Mouse (Mus musculus) Patski (cell line): ENCODE measurements around the gene Zfp697. TPM values are rescaled to one million over a fixed set of nuclear protein-coding genes. Genes with fewer than 3 reads are reported as not detected.
A peak's percentile ranks its signal among the peaks of the same experiment; 100 is the strongest.

Source experiments
- ATAC-seq: fragments of 100-300 bp; one replicate; pipeline ENCODE4 v1.8.0; 2021
- CTCF ChIA-PET: fragments of 350-600 bp; sonication (Branson Sonifier 250); formaldehyde crosslinking; loops from one replicate; lab custom pipeline; 2022; ENCODE audit warnings: inconsistent platforms; lab: Charles Lee
- POLR2A ChIA-PET: fragments of 350-600 bp; sonication (Branson Sonifier 250); formaldehyde crosslinking; loops from one replicate; lab custom pipeline; 2022; ENCODE audit warnings: antibody characterized with exemption, inconsistent platforms; lab: Charles Lee
- DNase-seq: peaks from one replicate; pipeline ENCODE4 v3.0.0-alpha.2; 2011; ENCODE audit warnings: low read depth, low spot score
- H3K27me3 ChIP-seq: fragments of 371-371 bp; one replicate; pipeline ENCODE4 v1.5.1; 2021
- CTCF ChIP-seq: fragments of 100-300 bp; IDR thresholded peaks from one replicate; pipeline ENCODE4 v1.5.1; 2021
- in situ Hi-C: fragments of 300-500 bp; cut with MboI; formaldehyde crosslinking; loops from 3 replicates; pipeline ENCODE4 v1.11.1; 2018; ENCODE audit warnings: low pct_unique_long_range_greater_than_20kb, mixed read lengths
- polyA plus RNA-seq: library from polyadenylated mRNA; unstranded; gene quantifications from one replicate; pipeline ENCODE4 v1.2.3, GENCODE M21; 2021

Zfp697 gene
- polyA plus RNA-seq, 1 experiment from 2014 or later: 21.4 TPM

- CTCF ChIA-PET: interaction anchor here (1.4 to 2.0 kb wide), 2 partner anchors 9 to 10 kb away, joined by 3 to 5 read pairs; no protein-coding TSS in a partner anchor
- ATAC-seq (no peak), DNase-seq (no peak)
- in situ Hi-C loops: no loop called here
- no peak for TF ChIP-seq CTCF
- POLR2A ChIA-PET: interaction anchor here (1.0 kb wide), 1 partner anchor 8 kb away, joined by 3 read pairs; no protein-coding TSS in a partner anchor
- H3K27me3 ChIP-seq: no peaks in the 10 kb centered on the region
Observed at GRCm38 (mm10) chr3:98340818-98341594, 41.3 kb upstream of the Zfp697 start.

GRCm38 (mm10) chr3:98343235-98343634 is 39.0 kb upstream of the Zfp697 start:
- CTCF ChIA-PET: interaction anchor here (1.1 to 2.0 kb wide), 2 partner anchors 8 to 17 kb away, joined by 3 to 5 read pairs; no protein-coding TSS in a partner anchor
- H3K27me3 ChIP-seq: no peaks in the 10 kb centered on the region
- POLR2A ChIA-PET: no interaction called here
- DNase-seq (no peak), ATAC-seq (no peak)
- TF ChIP-seq CTCF: no peak
- in situ Hi-C loops: no loop called here

GRCm38 (mm10) chr3:98348106-98348505 is 34.2 kb upstream of the Zfp697 start:
- no peak for DNase-seq
- no peaks in the 10 kb centered on the region for H3K27me3 ChIP-seq
- ChIA-PET POLR2A (interaction anchor here (1.0 kb wide), 1 partner anchor 10 kb away, joined by 3 read pairs; no protein-coding TSS in a partner anchor), CTCF (interaction anchor here (1.1 kb wide), 1 partner anchor 32 kb away, joined by 3 read pairs; no protein-coding TSS in a partner anchor)
- no peak for ATAC-seq
- no peak for TF ChIP-seq CTCF
- in situ Hi-C loops: no loop called here

- ChIA-PET CTCF (interaction anchor here (1.1 kb wide), 1 partner anchor 31 kb away, joined by 3 read pairs; no protein-coding TSS in a partner anchor), POLR2A (interaction anchor here (1.0 kb wide), 2 partner anchors 8 to 10 kb away, joined by 3 read pairs; no protein-coding TSS in a partner anchor)
- ATAC-seq (no peak), DNase-seq (no peak)
- in situ Hi-C loops: no loop called here
- no peaks in the 10 kb centered on the region for H3K27me3 ChIP-seq
- TF ChIP-seq CTCF: no peak
Observed at GRCm38 (mm10) chr3:98348705-98349104, 33.6 kb upstream of the Zfp697 start.

GRCm38 (mm10) chr3:98353892-98354291 is 28.4 kb upstream of the Zfp697 start:
- ChIA-PET CTCF (interaction anchor here (0.8 to 2.5 kb wide), 6 partner anchors 8 to 668 kb away, joined by 3 to 12 read pairs (median 4); partner anchors contain the start of gene Phgdh), POLR2A (interaction anchor here (2.4 kb wide), 1 partner anchor 15 kb away, joined by 12 read pairs; the partner anchor contains the start of gene Phgdh)
- DNase-seq (no peak), ATAC-seq (no peak)
- peak; percentile 82 for TF ChIP-seq CTCF
- H3K27me3 ChIP-seq: no peaks in the 10 kb centered on the region
- in situ Hi-C loops: loop anchor here (10.0 kb wide), 1 partner anchor 271 kb away; no protein-coding TSS in a partner anchor

- CTCF ChIA-PET: interaction anchor here (0.9 to 2.5 kb wide), 5 partner anchors 17 to 63 kb away, joined by 3 to 12 read pairs (median 3); partner anchors contain the start of genes Phgdh and Zfp697
- peak; percentile 97 for DNase-seq
- no peaks in the 10 kb centered on the region for H3K27me3 ChIP-seq
- POLR2A ChIA-PET: interaction anchor here (1.1 to 2.4 kb wide), 3 partner anchors 16 to 27 kb away, joined by 3 to 12 read pairs (median 5); partner anchors contain the start of genes Phgdh and Zfp697
- in situ Hi-C loops: loop anchor here (10.0 kb wide), 1 partner anchor 269 kb away; no protein-coding TSS in a partner anchor
- peak; percentile 98 for ATAC-seq
- TF ChIP-seq CTCF: peak; percentile 71
Observed at GRCm38 (mm10) chr3:98355344-98356025, 26.8 kb upstream of the Zfp697 start.

- in situ Hi-C loops: loop anchor here (10.0 kb wide), 1 partner anchor 269 kb away; no protein-coding TSS in a partner anchor
- no peak for TF ChIP-seq CTCF
- ATAC-seq (no peak), DNase-seq (no peak)
- no peaks in the 10 kb centered on the region for H3K27me3 ChIP-seq
- POLR2A ChIA-PET: interaction anchor here (1.1 to 2.4 kb wide), 3 partner anchors 17 to 27 kb away, joined by 3 to 12 read pairs (median 5); partner anchors contain the start of genes Phgdh and Zfp697
- CTCF ChIA-PET: interaction anchor here (0.9 to 2.5 kb wide), 4 partner anchors 17 to 26 kb away, joined by 3 to 12 read pairs (median 3); partner anchors contain the start of genes Phgdh and Zfp697
Observed at GRCm38 (mm10) chr3:98356026-98356365, 26.3 kb upstream of the Zfp697 start.

- POLR2A ChIA-PET: interaction anchor here (1.1 to 1.4 kb wide), 2 partner anchors 18 to 26 kb away, joined by 3 to 5 read pairs; partner anchors contain the start of gene Zfp697
- CTCF ChIA-PET: interaction anchor here (0.6 kb wide), 1 partner anchor 63 kb away, joined by 3 read pairs; no protein-coding TSS in a partner anchor
- ATAC-seq (no peak), DNase-seq (no peak)
- in situ Hi-C loops: loop anchor here (10.0 kb wide), 1 partner anchor 268 kb away; no protein-coding TSS in a partner anchor
- no peak for TF ChIP-seq CTCF
- H3K27me3 ChIP-seq: no peaks in the 10 kb centered on the region
Observed at GRCm38 (mm10) chr3:98356632-98357370, 25.5 kb upstream of the Zfp697 start.

GRCm38 (mm10) chr3:98362753-98363152 is 19.5 kb upstream of the Zfp697 start:
- in situ Hi-C loops: no loop called here
- ChIA-PET CTCF (interaction anchor here (0.7 to 2.2 kb wide), 19 partner anchors 9 to 375 kb away, joined by 3 to 11 read pairs (median 4); partner anchors contain the start of gene Zfp697), POLR2A (interaction anchor here (1.5 kb wide), 1 partner anchor 20 kb away, joined by 6 read pairs; the partner anchor contains the start of gene Zfp697)
- peak; percentile 71 for TF ChIP-seq CTCF
- ATAC-seq (no peak), DNase-seq (no peak)
- no peaks in the 10 kb centered on the region for H3K27me3 ChIP-seq
